Mouse (Mus musculus): ENCODE results near the gene Syt14. TPM values are rescaled to one million over a fixed set of nuclear protein-coding genes. Genes with fewer than 3 reads are reported as not detected.
A peak's percentile ranks its signal among the peaks of the same experiment; 100 is the strongest.

The Syt14 gene
- polyA plus RNA-seq, 1 experiment from 2014 or later = 1.3 TPM

DNA sequence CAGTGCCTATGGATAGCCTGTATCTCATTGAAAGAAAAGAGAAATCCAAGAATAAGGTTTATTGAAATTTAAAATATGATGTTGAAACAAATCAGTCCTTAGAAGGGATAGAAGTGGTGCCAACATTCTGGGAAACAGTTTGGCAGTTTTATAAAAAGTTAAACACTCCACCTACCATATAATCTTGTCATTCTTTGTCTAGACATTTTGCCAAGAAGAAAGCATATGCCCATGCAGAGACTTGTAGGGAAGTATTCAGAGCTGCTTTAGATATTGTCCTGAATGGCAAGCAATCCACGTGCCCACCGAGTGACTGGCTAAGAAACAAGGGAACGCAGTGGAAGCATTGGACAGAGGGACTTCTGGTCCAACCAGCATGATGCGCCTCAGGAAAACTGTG is 12.0 kb upstream of the Syt14 start:
- H3K4me3 ChIP-seq (ENCODE audit: low read length) = no peak overlapping the region
- no peaks in the 10 kb centered on the region for H3K36me3 ChIP-seq (ENCODE audit: control insufficient read depth, insufficient read depth, low read length)
- H3K4me2 ChIP-seq (ENCODE audit: low read depth, low read length) = no peak overlapping the region
- H3K9me3 ChIP-seq (ENCODE audit: control insufficient read depth, low read length) = no peaks in the 10 kb centered on the region
- H3K9ac ChIP-seq (ENCODE audit: low read depth, low read length) = no peak overlapping the region
- 89% methylated on average over 4 of the region's 4 CpGs for WGBS
- ATAC-seq = no peak
- no peak overlapping the region for H3K27ac ChIP-seq (ENCODE audit: low read length)
- H3K27me3 ChIP-seq (replicated peaks; ENCODE audit: control insufficient read depth, insufficient read depth, low read length) = no peaks in the 10 kb centered on the region
- H3K4me1 ChIP-seq (ENCODE audit: control insufficient read depth, insufficient read depth, low read length) = no peaks in the 10 kb centered on the region

DNA sequence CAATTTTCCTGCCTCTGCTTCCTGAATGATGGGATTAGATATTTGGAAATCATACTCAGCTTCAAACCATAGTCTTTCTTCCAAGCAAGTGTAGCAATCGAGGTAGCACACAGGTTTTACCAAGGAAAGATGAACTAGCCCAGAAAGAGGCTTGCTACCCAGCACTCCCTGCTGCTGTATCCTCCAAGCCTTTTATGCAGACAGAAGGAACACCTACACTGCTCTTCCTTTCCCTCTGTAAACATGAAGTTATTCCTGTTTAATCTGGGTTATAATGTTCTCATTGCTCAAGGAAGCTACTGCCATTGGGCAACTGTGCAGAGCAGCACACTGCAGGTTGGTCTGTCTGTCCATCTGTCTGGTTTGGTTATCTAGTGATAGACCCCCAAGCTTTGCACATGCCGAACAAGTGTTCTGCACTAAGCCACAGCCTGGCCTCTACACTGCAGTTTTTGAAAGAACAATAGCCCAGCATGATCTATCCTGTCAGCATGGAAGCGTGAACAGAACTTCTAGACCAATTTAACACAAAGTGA is 7.3 kb upstream of the Syt14 start:
- WGBS = 70% methylated on average over 3 of the region's 3 CpGs
- ATAC-seq = no peak

DNA sequence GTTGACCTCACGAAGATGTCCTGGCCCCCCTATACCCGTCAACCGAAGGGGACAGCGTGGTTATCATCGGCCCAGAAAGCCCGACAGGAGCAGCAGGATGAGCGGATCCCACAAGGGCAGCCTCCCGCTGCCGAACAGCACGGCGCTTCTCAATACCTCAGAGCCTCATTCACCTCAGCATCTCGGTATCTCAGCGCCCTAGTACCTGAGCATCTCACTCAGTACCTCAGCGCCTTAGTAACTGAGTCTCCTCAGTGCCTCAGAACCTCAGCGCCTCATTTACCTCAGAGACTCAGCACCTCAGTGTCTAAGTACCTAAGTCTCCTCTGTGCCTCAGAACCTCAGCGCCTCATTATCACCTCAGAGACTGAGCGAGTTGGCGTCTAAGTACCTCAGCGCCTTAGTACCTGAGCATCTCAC is 614 bp downstream of the Syt14 start:
- H3K4me1 ChIP-seq (ENCODE audit: control insufficient read depth, insufficient read depth, low read length) = peaks cover 6% of the 10 kb centered on the region; the same call in 1 of the 2 replicates
- H3K27me3 ChIP-seq (replicated peaks; ENCODE audit: control insufficient read depth, insufficient read depth, low read length) = peaks cover 4% of the 10 kb centered on the region; the same call in 1 of the 2 replicates
- H3K4me3 ChIP-seq (ENCODE audit: low read length) = peak overlapping the region; percentile 69
- WGBS = 2% methylated on average over 19 of the region's 19 CpGs
- no peaks in the 10 kb centered on the region for H3K36me3 ChIP-seq (ENCODE audit: control insufficient read depth, insufficient read depth, low read length)
- ATAC-seq = no peak; the same call in 1 of the 2 replicates
- peak overlapping the region; percentile 84 for H3K4me2 ChIP-seq (ENCODE audit: low read depth, low read length)
- peak overlapping the region; percentile 33; the same call in 1 of the 2 replicates for H3K27ac ChIP-seq (ENCODE audit: low read length)
- H3K9ac ChIP-seq (ENCODE audit: low read depth, low read length) = peak overlapping the region; percentile 71
- no peaks in the 10 kb centered on the region for H3K9me3 ChIP-seq (ENCODE audit: control insufficient read depth, low read length)

More for the DNA sequence above, 7.3 kb upstream of the Syt14 start:
- Histone ChIP-seq H3K9me3 (ENCODE audit: control insufficient read depth, low read length) (no peaks in the 10 kb centered on the region), H3K27me3 (replicated peaks; ENCODE audit: control insufficient read depth, insufficient read depth, low read length) (no peaks in the 10 kb centered on the region), H3K36me3 (ENCODE audit: control insufficient read depth, insufficient read depth, low read length) (no peaks in the 10 kb centered on the region), H3K4me3 (ENCODE audit: low read length) (no peak overlapping the region), H3K4me2 (ENCODE audit: low read depth, low read length) (no peak overlapping the region), H3K9ac (ENCODE audit: low read depth, low read length) (no peak overlapping the region), H3K27ac (ENCODE audit: low read length) (no peak overlapping the region), H3K4me1 (ENCODE audit: control insufficient read depth, insufficient read depth, low read length) (no peaks in the 10 kb centered on the region)

DNA sequence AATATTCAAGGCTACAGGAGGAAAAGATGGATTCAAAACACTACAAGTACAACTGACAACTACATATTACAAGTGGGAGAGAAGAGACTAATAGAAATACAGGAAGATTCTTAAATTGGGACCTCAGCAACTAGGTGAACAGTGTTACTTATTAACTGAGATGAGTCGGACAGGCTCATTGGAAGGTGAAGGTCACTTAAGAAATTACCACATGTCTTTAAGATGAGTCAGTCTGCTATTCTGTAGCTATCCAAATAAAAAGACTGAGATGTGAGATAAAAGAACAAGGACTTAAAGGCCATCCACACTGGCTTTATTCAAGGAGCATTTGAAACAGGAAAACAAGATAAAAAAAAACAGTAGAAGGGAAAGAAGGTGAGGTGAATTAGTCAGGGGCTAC is 11.3 kb downstream of the Syt14 start:
- WGBS = 55% methylated on average over 1 of the region's 1 CpGs
- Histone ChIP-seq H3K36me3 (ENCODE audit: control insufficient read depth, insufficient read depth, low read length) (no peaks in the 10 kb centered on the region), H3K4me2 (ENCODE audit: low read depth, low read length) (no peak overlapping the region), H3K9me3 (ENCODE audit: control insufficient read depth, low read length) (no peaks in the 10 kb centered on the region), H3K4me3 (ENCODE audit: low read length) (no peak overlapping the region), H3K27me3 (replicated peaks; ENCODE audit: control insufficient read depth, insufficient read depth, low read length) (no peaks in the 10 kb centered on the region), H3K4me1 (ENCODE audit: control insufficient read depth, insufficient read depth, low read length) (no peaks in the 10 kb centered on the region), H3K9ac (ENCODE audit: low read depth, low read length) (no peak overlapping the region), H3K27ac (ENCODE audit: low read length) (no peak overlapping the region)
- ATAC-seq = peak; percentile 77; the same call in 1 of the 2 replicates

DNA sequence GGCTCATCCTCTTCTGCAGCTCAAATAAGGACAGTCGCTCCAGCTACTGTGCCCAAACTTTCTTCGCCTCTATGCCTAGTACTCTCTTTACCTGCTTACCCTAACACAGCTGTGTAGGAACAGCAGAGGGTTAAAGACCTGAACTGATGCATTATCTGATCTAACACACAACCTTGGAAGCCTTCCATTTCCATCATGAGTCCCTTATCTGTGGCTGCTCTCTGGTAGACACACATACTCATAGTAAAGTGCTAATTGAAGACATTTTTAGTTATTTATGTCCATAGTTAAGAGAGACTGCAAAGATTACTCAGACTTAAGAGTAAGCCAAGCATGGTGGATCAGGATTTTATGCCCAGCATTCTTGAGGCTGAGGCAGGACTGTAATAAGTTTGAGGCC is 23.2 kb downstream of the Syt14 start:
- Histone ChIP-seq H3K9me3 (ENCODE audit: control insufficient read depth, low read length) (no peaks in the 10 kb centered on the region), H3K4me2 (ENCODE audit: low read depth, low read length) (no peak overlapping the region), H3K27me3 (replicated peaks; ENCODE audit: control insufficient read depth, insufficient read depth, low read length) (no peaks in the 10 kb centered on the region), H3K36me3 (ENCODE audit: control insufficient read depth, insufficient read depth, low read length) (no peaks in the 10 kb centered on the region), H3K4me1 (ENCODE audit: control insufficient read depth, insufficient read depth, low read length) (no peaks in the 10 kb centered on the region; the same call in 1 of the 2 replicates), H3K9ac (ENCODE audit: low read depth, low read length) (no peak overlapping the region), H3K27ac (ENCODE audit: low read length) (no peak overlapping the region), H3K4me3 (ENCODE audit: low read length) (no peak overlapping the region)
- ATAC-seq = no peak
- 95% methylated on average over 2 of the region's 2 CpGs for WGBS

DNA sequence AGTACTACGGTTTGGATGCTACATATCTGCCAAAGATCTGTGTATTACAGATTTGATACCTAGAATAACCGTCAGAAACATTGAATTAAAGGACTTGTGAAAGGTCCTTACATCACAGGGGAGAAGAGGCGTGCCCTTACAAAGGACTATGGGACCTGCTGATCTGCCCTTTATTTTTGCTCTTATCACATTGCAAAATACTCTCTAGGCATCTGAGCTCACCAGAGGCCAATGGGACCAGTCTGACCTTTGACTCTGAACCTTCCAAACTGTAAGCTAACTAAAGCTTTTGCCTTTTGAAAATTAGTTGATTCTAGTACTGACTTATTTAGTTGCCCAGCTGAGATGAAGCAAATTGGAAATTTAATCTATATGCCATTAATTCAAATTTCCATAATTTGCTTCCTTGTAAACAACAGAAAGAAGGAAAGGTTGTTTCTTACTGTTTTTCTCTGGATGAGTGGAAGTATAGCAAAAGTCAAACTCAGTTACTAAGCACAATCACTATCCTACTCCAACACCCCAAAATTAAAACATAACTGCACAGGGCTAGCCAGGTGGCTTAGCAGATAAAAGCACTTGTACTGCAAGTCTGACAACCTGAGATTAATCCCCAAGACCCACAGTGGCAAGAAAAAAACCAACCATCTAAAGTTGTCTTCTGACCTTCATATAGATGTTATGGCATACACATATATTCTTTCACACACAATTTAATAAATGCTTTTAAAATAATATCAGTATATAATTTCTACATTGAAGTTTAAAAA is 24.4 kb downstream of the Syt14 start:
- 83% methylated on average over 3 of the region's 3 CpGs for WGBS
- H3K36me3 ChIP-seq (ENCODE audit: control insufficient read depth, insufficient read depth, low read length) = no peaks in the 10 kb centered on the region
- no peaks in the 10 kb centered on the region for H3K27me3 ChIP-seq (replicated peaks; ENCODE audit: control insufficient read depth, insufficient read depth, low read length)
- H3K27ac ChIP-seq (ENCODE audit: low read length) = no peak overlapping the region
- no peak overlapping the region for H3K4me3 ChIP-seq (ENCODE audit: low read length)
- H3K9ac ChIP-seq (ENCODE audit: low read depth, low read length) = no peak overlapping the region
- no peak overlapping the region for H3K4me2 ChIP-seq (ENCODE audit: low read depth, low read length)
- H3K9me3 ChIP-seq (ENCODE audit: control insufficient read depth, low read length) = no peaks in the 10 kb centered on the region
- peak; percentile 56; the same call in 1 of the 2 replicates for ATAC-seq
- no peaks in the 10 kb centered on the region; the same call in 1 of the 2 replicates for H3K4me1 ChIP-seq (ENCODE audit: control insufficient read depth, insufficient read depth, low read length)

DNA sequence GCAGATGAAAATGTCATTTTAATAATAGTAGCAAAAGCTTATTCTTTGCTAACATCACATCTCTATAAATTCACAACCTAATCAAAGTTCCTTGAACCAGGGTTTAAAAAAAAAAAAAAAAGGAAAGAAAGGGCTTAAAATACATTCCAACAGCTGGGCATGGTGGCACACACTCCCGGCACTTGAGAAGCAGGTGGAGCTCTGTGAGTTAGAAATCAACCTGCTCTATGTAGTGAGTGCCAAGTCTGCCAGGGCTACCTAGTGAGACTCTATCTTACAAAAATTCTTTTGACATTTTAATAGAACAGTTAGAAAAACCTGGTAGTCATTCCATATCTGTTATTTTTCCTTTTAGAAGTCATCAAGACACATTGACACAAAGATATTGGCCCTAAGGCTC is 31.0 kb downstream of the Syt14 start:
- Histone ChIP-seq H3K4me1 (ENCODE audit: control insufficient read depth, insufficient read depth, low read length) (no peaks in the 10 kb centered on the region), H3K4me3 (ENCODE audit: low read length) (no peak overlapping the region), H3K27me3 (replicated peaks; ENCODE audit: control insufficient read depth, insufficient read depth, low read length) (no peaks in the 10 kb centered on the region), H3K9me3 (ENCODE audit: control insufficient read depth, low read length) (no peaks in the 10 kb centered on the region), H3K27ac (ENCODE audit: low read length) (no peak overlapping the region), H3K9ac (ENCODE audit: low read depth, low read length) (no peak overlapping the region), H3K4me2 (ENCODE audit: low read depth, low read length) (no peak overlapping the region), H3K36me3 (ENCODE audit: control insufficient read depth, insufficient read depth, low read length) (no peaks in the 10 kb centered on the region)
- ATAC-seq = no peak
- WGBS = 80% methylated on average over 1 of the region's 1 CpGs

DNA sequence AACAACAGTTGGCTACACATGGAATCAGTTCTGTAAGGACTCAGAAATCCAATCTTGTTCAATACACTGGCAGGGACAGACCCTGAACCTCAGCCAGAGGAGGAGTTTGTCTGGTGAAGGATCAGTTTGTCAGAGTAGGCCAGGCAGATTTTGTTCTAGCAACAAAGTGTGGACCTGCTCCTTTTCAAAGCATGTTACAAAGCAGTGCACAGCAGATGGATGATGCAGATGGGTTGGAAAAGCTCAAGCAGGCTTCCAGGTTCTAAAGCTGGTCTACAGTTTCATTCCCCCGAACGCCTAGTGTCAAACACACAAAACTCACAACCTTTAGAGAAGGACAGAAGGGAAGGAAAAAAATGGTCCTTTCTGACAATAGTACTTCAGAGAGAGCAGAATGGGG is 31.6 kb downstream of the Syt14 start:
- Histone ChIP-seq H3K4me1 (ENCODE audit: control insufficient read depth, insufficient read depth, low read length) (no peaks in the 10 kb centered on the region), H3K36me3 (ENCODE audit: control insufficient read depth, insufficient read depth, low read length) (no peaks in the 10 kb centered on the region), H3K9me3 (ENCODE audit: control insufficient read depth, low read length) (no peaks in the 10 kb centered on the region), H3K27ac (ENCODE audit: low read length) (no peak overlapping the region), H3K4me2 (ENCODE audit: low read depth, low read length) (no peak overlapping the region), H3K27me3 (replicated peaks; ENCODE audit: control insufficient read depth, insufficient read depth, low read length) (no peaks in the 10 kb centered on the region), H3K4me3 (ENCODE audit: low read length) (no peak overlapping the region), H3K9ac (ENCODE audit: low read depth, low read length) (no peak overlapping the region)
- 57% methylated on average over 2 of the region's 2 CpGs for WGBS
- no peak for ATAC-seq

DNA sequence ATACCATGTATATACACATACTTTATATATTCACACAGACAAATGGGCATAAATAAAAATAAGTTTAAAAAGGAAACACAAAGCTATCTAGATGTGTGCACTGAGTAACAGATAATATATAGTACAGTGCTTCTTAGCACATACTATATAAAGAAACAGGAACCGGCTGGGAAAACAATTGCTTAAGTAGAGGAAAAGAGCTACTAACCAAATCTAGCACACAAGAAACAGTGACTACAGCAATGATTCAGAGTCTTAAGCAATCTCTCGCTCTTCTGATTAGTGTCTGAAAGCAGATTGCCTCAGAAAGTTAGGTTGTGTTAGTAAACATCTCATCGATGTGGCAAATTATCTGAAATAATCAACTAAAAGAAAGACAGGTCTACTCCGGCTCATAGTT is 33.3 kb downstream of the Syt14 start:
- H3K27me3 ChIP-seq (replicated peaks; ENCODE audit: control insufficient read depth, insufficient read depth, low read length) = no peaks in the 10 kb centered on the region
- no peak for ATAC-seq
- H3K9me3 ChIP-seq (ENCODE audit: control insufficient read depth, low read length) = no peaks in the 10 kb centered on the region
- no peak overlapping the region for H3K4me2 ChIP-seq (ENCODE audit: low read depth, low read length)
- H3K4me1 ChIP-seq (ENCODE audit: control insufficient read depth, insufficient read depth, low read length) = no peaks in the 10 kb centered on the region
- H3K27ac ChIP-seq (ENCODE audit: low read length) = no peak overlapping the region
- WGBS = 89% methylated on average over 4 of the region's 4 CpGs
- no peak overlapping the region for H3K9ac ChIP-seq (ENCODE audit: low read depth, low read length)
- H3K36me3 ChIP-seq (ENCODE audit: control insufficient read depth, insufficient read depth, low read length) = no peaks in the 10 kb centered on the region
- no peak overlapping the region for H3K4me3 ChIP-seq (ENCODE audit: low read length)
